Mouse (Mus musculus) intestine, embryonic 16.5 days (tissue): Measurements from ENCODE around the gene Rnf152. TPM values are rescaled to one million over a fixed set of nuclear protein-coding genes. Genes with fewer than 3 reads are reported as not detected.
A peak's percentile ranks its signal among the peaks of the same experiment; 100 is the strongest.

ENCODE experiments used
- ATAC-seq: fragments of 200-750 bp; cut with Nextera tagmentation; 2 replicates; pipeline ENCODE4 v1.8.0; 2017; ENCODE audit warnings: moderate TSS enrichment, moderate library complexity
- H3K27ac ChIP-seq: fragments of 300-500 bp; sonication (generic); 2 replicates; pipeline ENCODE4 v1.5.1; 2014; ENCODE audit warnings: mild to moderate bottlenecking, low read length
- H3K27me3 ChIP-seq: fragments of 300-500 bp; sonication (generic); replicated peaks from 2 replicates; pipeline ENCODE4 v1.6.1; 2014; ENCODE audit warnings: low read length, control low read depth, mixed read lengths; ENCODE audit not compliant: control insufficient read depth, insufficient read depth
- H3K36me3 ChIP-seq: fragments of 300-500 bp; sonication (generic); 2 replicates; pipeline ENCODE4 v1.6.1; 2014; ENCODE audit warnings: low read length, control low read depth; ENCODE audit not compliant: control insufficient read depth, insufficient read depth
- H3K4me1 ChIP-seq: fragments of 300-500 bp; sonication (generic); 2 replicates; pipeline ENCODE4 v1.6.1; 2014; ENCODE audit warnings: low read length, control low read depth, mixed read lengths; ENCODE audit not compliant: control insufficient read depth, insufficient read depth
- H3K4me2 ChIP-seq: fragments of 300-500 bp; sonication (generic); 2 replicates; pipeline ENCODE4 v1.6.1; 2014; ENCODE audit warnings: low read depth, low read length, control low read depth
- H3K4me3 ChIP-seq: fragments of 300-500 bp; sonication (generic); 2 replicates; pipeline ENCODE4 v1.5.1; 2014; ENCODE audit warnings: mild to moderate bottlenecking, low read length
- H3K9ac ChIP-seq: fragments of 300-500 bp; sonication (generic); 2 replicates; pipeline ENCODE4 v1.6.1; 2014; ENCODE audit warnings: low read depth, low read length
- H3K9me3 ChIP-seq: fragments of 300-500 bp; sonication (generic); 2 replicates; pipeline ENCODE4 v1.6.1; 2016; ENCODE audit warnings: low read length, control low read depth; ENCODE audit not compliant: control insufficient read depth
- WGBS: fragments of 180-500 bp; shearing (Covaris S2); extraction: QIAGEN DNeasy Blood & Tissue Kit; methylation state at CpG from one replicate; pipeline ENCODE4 v1.1.7; 2014; 5-methylcytosine and 5-hydroxymethylcytosine counted together
- polyA plus RNA-seq: library from polyadenylated mRNA; unstranded; fragments of >200 nt; fragmentation: Nextera tagmentation; extraction: Ambion mirVana; gene quantifications from 2 replicates; pipeline ENCODE4 v1.2.1, GENCODE M21; 2015

Gene Rnf152
- polyA plus RNA-seq, 1 experiment from 2014 or later, result 1.7 TPM

DNA sequence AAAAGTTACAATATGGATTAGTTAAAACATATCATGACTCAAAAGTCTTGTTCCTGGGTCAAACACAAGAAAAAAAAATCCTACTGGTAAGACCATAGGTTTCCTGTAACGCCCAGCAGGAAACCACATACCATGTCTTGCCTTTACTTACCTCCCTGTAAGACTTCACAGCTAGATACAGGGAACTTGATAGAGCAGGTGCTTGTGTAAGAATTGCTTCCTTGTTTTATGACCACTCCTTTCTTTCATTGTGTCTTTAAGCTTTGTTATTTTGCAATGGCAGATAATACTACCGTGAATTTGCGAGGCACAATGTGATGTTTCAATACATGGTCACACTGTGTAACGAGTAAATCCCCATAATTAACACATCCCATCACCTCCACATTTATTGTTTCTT is 71.5 kb downstream of the Rnf152 start:
- Histone ChIP-seq H3K9ac (no peak overlapping the region), H3K4me1 (no peaks in the 10 kb centered on the region), H3K9me3 (no peaks in the 10 kb centered on the region), H3K27me3 (no peaks in the 10 kb centered on the region), H3K36me3 (no peaks in the 10 kb centered on the region), H3K27ac (no peak overlapping the region), H3K4me3 (no peak overlapping the region), H3K4me2 (no peak overlapping the region)
- no peak for ATAC-seq
- WGBS, result 85% methylated on average over 4 of the region's 4 CpGs

DNA sequence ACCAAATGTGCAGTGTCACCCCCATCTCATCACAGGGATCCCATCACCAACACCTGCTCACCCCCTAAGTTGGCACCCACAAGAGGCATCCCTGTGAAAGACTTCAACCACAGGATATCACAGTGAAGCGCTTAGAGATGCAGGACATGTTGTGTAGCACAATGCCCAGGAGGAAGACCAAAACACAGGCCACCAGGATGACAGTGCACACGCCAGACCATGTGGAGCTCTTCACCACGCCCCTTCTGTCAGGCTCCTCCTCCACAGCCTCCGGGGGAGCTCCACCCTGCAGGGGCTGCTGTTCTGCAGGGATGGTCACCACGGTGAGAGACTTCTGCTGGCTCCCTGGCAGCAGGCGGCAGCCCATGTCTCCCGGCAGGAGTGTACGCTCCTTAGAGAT is 72.4 kb downstream of the Rnf152 start:
- 0 out of 2 replicates have a peak, but pooled peaks have one; percentile 13 for ATAC-seq
- H3K4me3 ChIP-seq, result no peak overlapping the region
- no peak overlapping the region for H3K4me2 ChIP-seq
- no peaks in the 10 kb centered on the region for H3K4me1 ChIP-seq
- H3K36me3 ChIP-seq, result no peaks in the 10 kb centered on the region
- no peaks in the 10 kb centered on the region for H3K27me3 ChIP-seq
- no peak overlapping the region for H3K27ac ChIP-seq
- no peak overlapping the region for H3K9ac ChIP-seq
- H3K9me3 ChIP-seq, result no peaks in the 10 kb centered on the region
- WGBS, result 73% methylated on average over 8 of the region's 8 CpGs

DNA sequence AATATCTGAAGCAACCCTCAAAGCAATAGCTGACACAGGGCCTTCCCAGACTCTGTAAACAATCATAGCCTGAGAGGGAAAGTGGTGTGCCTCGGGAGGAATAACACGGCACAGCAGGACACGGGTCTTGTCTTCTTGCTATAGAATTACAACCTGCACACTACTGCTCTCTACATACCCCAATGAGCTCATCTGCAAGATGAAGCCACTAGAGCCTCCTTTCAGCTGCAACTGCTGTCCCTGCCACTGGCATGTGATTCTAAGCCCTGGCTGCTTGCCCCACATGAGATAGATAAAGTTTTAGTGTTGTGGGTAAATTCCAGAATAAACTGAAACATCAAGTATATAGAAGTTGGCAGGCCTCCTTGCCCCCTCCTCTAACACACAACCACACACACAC is 75.2 kb downstream of the Rnf152 start:
- no peaks in the 10 kb centered on the region for H3K27me3 ChIP-seq
- no peak overlapping the region for H3K9ac ChIP-seq
- H3K27ac ChIP-seq, result no peak overlapping the region
- ATAC-seq, result no peak
- H3K4me2 ChIP-seq, result no peak overlapping the region
- no peaks in the 10 kb centered on the region for H3K36me3 ChIP-seq
- H3K4me1 ChIP-seq, result no peaks in the 10 kb centered on the region
- H3K9me3 ChIP-seq, result no peaks in the 10 kb centered on the region
- WGBS, result 33% methylated on average over 3 of the region's 3 CpGs
- H3K4me3 ChIP-seq, result no peak overlapping the region

DNA sequence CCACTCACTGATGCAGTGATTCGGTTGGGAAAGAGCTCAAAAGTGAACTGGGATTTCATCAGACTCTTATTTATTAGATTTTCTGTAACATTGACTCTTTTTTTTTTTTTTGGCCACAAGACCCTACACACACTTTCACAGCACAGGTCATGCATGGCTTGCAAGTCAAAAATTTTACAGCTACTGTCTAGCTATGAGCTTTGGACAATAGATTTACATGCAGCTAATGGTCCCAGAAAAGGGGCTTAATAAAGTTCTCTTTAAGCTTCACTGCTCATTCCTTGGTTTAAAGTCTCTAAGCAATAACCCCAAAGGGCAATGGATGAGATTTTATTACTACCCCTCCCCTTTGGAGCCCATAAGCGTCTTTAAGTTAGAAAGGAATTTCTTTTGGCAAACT is 76.3 kb downstream of the Rnf152 start:
- Histone ChIP-seq H3K9me3 (no peaks in the 10 kb centered on the region), H3K4me3 (no peak overlapping the region), H3K4me1 (no peaks in the 10 kb centered on the region), H3K27me3 (no peaks in the 10 kb centered on the region), H3K36me3 (no peaks in the 10 kb centered on the region), H3K4me2 (no peak overlapping the region), H3K9ac (no peak overlapping the region), H3K27ac (no peak overlapping the region)
- no peak for ATAC-seq
- WGBS, result 65% methylated on average over 2 of the region's 2 CpGs

DNA sequence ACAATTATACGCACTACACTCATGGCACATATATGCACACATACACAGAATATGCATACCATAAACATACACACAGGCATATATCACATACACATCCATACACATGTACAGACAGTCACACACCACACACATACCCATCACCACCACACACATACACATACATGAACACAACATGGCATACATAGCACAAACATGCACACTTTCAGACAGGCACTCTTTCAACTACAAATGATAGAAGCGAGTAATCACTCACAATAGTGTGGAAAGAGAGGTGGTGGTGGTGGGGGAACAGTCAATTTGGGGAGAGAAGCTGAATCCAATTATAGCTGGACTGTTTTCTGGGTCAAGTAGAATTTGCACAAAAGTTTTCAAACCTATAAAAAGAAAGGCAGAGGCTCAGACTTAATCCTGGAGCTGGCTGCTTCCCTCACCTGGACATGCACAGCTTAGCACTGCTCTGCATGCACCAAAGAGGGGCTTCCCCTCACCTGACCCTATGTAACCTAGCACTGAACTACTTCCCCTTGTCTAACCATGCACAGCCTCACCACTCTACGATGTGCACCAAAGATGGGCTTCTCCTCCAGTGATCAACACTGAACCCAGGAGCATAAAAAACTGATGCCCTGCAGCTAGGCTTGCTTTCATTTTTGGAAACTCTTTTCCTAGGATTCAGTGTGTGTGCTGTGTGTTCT is 81.9 kb downstream of the Rnf152 start:
- Histone ChIP-seq H3K4me1 (no peaks in the 10 kb centered on the region), H3K36me3 (no peaks in the 10 kb centered on the region), H3K27ac (no peak overlapping the region), H3K4me3 (no peak overlapping the region), H3K9me3 (no peaks in the 10 kb centered on the region), H3K4me2 (no peak overlapping the region), H3K9ac (no peak overlapping the region), H3K27me3 (no peaks in the 10 kb centered on the region)
- no peak for ATAC-seq
- 82% methylated on average over 3 of the region's 3 CpGs for WGBS

DNA sequence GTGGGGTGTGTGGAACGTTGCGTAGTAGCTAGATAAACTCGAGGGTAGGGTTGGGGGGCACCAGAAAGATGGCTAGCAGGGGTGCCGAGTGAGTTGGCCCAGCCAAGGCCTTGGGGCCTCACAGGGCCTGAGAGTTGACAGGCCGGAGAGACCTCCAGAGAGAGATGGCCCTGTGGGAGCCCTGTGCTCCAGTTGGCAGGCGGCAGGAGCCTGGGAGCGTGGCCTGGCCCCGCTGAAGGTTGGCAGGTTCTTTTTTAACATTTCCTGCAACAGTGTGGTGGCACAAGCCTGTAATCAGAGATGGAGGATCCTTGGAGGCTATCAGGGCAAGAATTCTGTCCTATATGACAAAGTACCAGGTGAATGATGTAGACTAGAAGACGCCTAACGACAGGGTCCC is 85.4 kb downstream of the Rnf152 start:
- no peak overlapping the region for H3K27ac ChIP-seq
- WGBS, result 91% methylated on average over 10 of the region's 10 CpGs
- no peak for ATAC-seq
- H3K9me3 ChIP-seq, result no peaks in the 10 kb centered on the region
- no peak overlapping the region for H3K4me3 ChIP-seq
- H3K27me3 ChIP-seq, result no peaks in the 10 kb centered on the region
- H3K36me3 ChIP-seq, result no peaks in the 10 kb centered on the region
- no peak overlapping the region for H3K9ac ChIP-seq
- H3K4me1 ChIP-seq, result no peaks in the 10 kb centered on the region
- H3K4me2 ChIP-seq, result no peak overlapping the region

DNA sequence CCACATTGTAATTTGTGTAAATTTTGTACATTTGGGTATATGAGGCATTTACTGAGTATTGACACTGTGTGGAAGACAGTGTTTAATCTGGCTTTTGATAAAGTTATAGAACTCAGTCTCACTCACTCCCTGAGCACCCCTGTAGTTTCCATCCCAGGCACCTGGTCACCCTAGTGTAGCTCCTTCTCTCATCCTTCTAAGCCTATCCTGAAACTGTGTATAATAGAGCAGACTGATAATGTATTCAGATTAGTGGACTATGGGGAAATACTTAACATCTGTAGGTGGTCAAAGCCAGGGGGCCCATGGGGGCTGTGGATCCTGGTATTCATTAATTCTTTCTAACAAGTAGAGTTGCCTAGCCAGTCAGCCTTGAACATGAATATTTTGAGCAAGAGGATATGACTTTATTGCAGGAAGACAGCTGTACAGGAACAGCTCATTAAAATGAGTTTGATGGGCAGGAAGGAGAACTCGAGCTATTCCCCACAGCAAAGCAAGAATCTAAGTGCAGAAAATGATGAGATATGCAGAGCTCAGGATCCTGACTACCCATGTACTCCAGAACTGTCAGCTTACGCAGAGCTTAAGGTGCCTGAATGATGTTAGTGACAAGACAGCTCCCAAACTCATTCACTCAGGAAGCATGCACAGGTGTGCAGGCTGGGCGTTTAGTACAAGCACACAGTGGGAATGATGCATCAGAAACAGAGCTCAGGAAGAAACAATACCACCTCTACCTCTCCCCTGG is 93.1 kb downstream of the Rnf152 start:
- Histone ChIP-seq H3K9me3 (no peaks in the 10 kb centered on the region), H3K27ac (no peak overlapping the region), H3K36me3 (no peaks in the 10 kb centered on the region), H3K4me3 (no peak overlapping the region), H3K27me3 (no peaks in the 10 kb centered on the region), H3K4me1 (no peaks in the 10 kb centered on the region), H3K9ac (no peak overlapping the region), H3K4me2 (no peak overlapping the region)
- ATAC-seq, result no peak
- WGBS, result 72% methylated on average over 3 of the region's 3 CpGs

DNA sequence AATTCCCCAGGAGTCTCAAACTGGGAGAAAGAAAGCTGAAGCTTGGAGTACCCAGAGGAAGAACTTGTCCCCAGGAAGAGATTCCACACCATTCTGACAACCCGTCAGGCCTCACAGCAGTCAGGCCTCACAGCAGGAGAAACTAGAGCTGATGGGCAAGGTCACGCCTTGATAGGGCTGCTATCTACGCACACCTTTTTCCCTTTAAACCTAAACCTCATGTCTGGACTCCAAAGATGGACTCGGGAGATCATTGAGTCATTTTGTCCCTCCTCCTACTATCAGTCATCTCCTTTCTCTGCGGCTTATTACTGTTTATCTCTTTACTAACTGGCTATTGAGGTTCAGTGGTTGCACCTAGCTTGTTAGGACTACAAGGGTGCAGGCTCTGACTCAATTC is 96.3 kb downstream of the Rnf152 start:
- Histone ChIP-seq H3K36me3 (no peaks in the 10 kb centered on the region), H3K9me3 (no peaks in the 10 kb centered on the region), H3K4me1 (no peaks in the 10 kb centered on the region), H3K4me2 (no peak overlapping the region), H3K9ac (no peak overlapping the region), H3K27ac (no peak overlapping the region), H3K4me3 (no peak overlapping the region), H3K27me3 (no peaks in the 10 kb centered on the region)
- 75% methylated on average over 5 of the region's 5 CpGs for WGBS
- ATAC-seq, result no peak

DNA sequence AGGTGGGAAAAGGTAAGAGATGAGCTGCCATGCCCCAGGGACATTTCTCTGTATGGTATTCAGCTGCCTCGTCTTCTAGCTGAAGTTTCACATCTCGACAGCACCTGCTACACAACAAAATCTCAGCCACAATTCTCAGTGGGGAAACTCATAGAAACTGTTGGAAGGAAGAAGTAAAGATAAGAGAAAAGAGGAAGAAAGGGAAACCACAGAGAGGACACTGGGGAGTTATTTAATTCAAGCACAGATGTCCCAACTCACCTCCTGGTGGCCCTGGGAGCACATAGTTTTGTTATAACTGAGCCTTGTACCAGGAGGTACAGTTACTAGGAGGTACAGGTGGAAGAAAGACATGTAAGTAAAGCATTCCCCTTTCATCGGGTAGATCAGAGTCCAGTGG is 99.3 kb downstream of the Rnf152 start:
- WGBS, result 82% methylated on average over 3 of the region's 3 CpGs
- Histone ChIP-seq H3K9me3 (no peaks in the 10 kb centered on the region), H3K4me1 (no peaks in the 10 kb centered on the region), H3K4me2 (no peak overlapping the region), H3K4me3 (no peak overlapping the region), H3K27ac (no peak overlapping the region), H3K9ac (no peak overlapping the region), H3K36me3 (no peaks in the 10 kb centered on the region), H3K27me3 (no peaks in the 10 kb centered on the region)
- no peak for ATAC-seq
